Comparison of ENCODE assay signal across 7 mouse cellular contexts in genomic region chr5:137308356-137308755, GRCm38 (mm10). TPM values are rescaled to one million over a fixed set of nuclear protein-coding genes. Genes with fewer than 3 reads are reported as not detected.
DNase-seq lines count a peak whose midpoint lies in the region; ATAC-seq and TF ChIP-seq lines count a peak whose summit lies in the region.

No protein-coding gene starts in this region.

- no peaks in the 10 kb centered on the region for H3K27me3 ChIP-seq in lung, postnatal 0 days (replicated peaks; ENCODE audit: insufficient read depth, low read length)
- no peaks in the 10 kb centered on the region for H3K27me3 ChIP-seq in forebrain, embryonic 11.5 days (ENCODE audit: control insufficient read depth, insufficient read depth, low read length)
- H3K27me3 ChIP-seq in limb, embryonic 15.5 days: no peaks in the 10 kb centered on the region

- H3K27ac ChIP-seq in lung, postnatal 0 days (ENCODE audit: low read length): peak overlapping the region; percentile 96; the same call in 1 of the 2 replicates
- H3K27ac ChIP-seq in forebrain, embryonic 11.5 days (ENCODE audit: low read depth, low read length): no peak overlapping the region; the same call in 1 of the 2 replicates
- peak overlapping the region; percentile 95 for H3K27ac ChIP-seq in limb, embryonic 15.5 days

- ATAC-seq in lung, postnatal 0 days: no peak
- no peak for ATAC-seq in forebrain, embryonic 11.5 days (replicated peaks; ENCODE audit: low FRiP score)
- no peak for ATAC-seq in limb, embryonic 15.5 days (ENCODE audit: insufficient number of reproducible peaks, low FRiP score, low TSS enrichment, low read depth)

- peak overlapping the region; percentile 92; the same call in 1 of the 2 replicates for H3K9ac ChIP-seq in lung, postnatal 0 days (replicated peaks; ENCODE audit: low read depth)
- H3K9ac ChIP-seq in forebrain, embryonic 11.5 days (ENCODE audit: low read length): peak overlapping the region; percentile 70; the same call in 1 of the 2 replicates
- no peak overlapping the region for H3K9ac ChIP-seq in limb, embryonic 15.5 days

- H3K4me2 ChIP-seq in lung, postnatal 0 days (replicated peaks; ENCODE audit: low read depth, low read length): no peak overlapping the region
- peak overlapping the region; percentile 78; the same call in 1 of the 2 replicates for H3K4me2 ChIP-seq in forebrain, embryonic 11.5 days (ENCODE audit: low read depth, low read length, severe bottlenecking)
- peak overlapping the region; percentile 61 for H3K4me2 ChIP-seq in limb, embryonic 15.5 days

- intact Hi-C loops in left cerebral cortex, postnatal 25 days (cut with DNase I): no loop called here

- no peak for TF ChIP-seq EP300 in lung, postnatal 0 days (IDR thresholded peaks at IDR 0.05)

- peaks cover 14% of the 10 kb centered on the region; the same call in 1 of the 2 replicates for H3K36me3 ChIP-seq in lung, postnatal 0 days (ENCODE audit: insufficient read depth, low read length)
- H3K36me3 ChIP-seq in forebrain, embryonic 11.5 days (ENCODE audit: control insufficient read depth, insufficient read depth, low read length): peaks cover 17% of the 10 kb centered on the region
- H3K36me3 ChIP-seq in limb, embryonic 15.5 days: peaks cover 51% of the 10 kb centered on the region

- H3K9me3 ChIP-seq in lung, postnatal 0 days (ENCODE audit: low read length): no peaks in the 10 kb centered on the region
- no peaks in the 10 kb centered on the region for H3K9me3 ChIP-seq in forebrain, embryonic 11.5 days (ENCODE audit: control insufficient read depth, low read length)
- no peaks in the 10 kb centered on the region for H3K9me3 ChIP-seq in limb, embryonic 15.5 days

- no peak overlapping the region for H3K4me3 ChIP-seq in lung, postnatal 0 days (ENCODE audit: low read depth, low read length)
- H3K4me3 ChIP-seq in forebrain, embryonic 11.5 days (ENCODE audit: low read depth, low read length): peak overlapping the region; percentile 93
- H3K4me3 ChIP-seq in limb, embryonic 15.5 days: peak overlapping the region; percentile 90; the same call in 1 of the 2 replicates

- DNase-seq in lung, postnatal 0 days (ENCODE audit: low spot score): no peak
- no peak for DNase-seq in lung, postnatal 14 days
- DNase-seq in forebrain, embryonic 11.5 days (ENCODE audit: low spot score): no peak
- no peak for DNase-seq in urinary bladder, adult 18-20 months (ENCODE audit: low spot score in 2 of 2)
- no peak for DNase-seq in left cerebral cortex, postnatal 25 days (ENCODE audit: low spot score in 2 of 2)
- no peak for DNase-seq in B cell, adult 2 months

- H3K4me1 ChIP-seq in lung, postnatal 0 days (ENCODE audit: insufficient read depth, low read depth, low read length): peaks cover 16% of the 10 kb centered on the region; the same call in 1 of the 2 replicates
- H3K4me1 ChIP-seq in forebrain, embryonic 11.5 days (replicated peaks; ENCODE audit: control insufficient read depth, insufficient read depth, low read length): peaks cover 15% of the 10 kb centered on the region
- H3K4me1 ChIP-seq in limb, embryonic 15.5 days: peaks cover 55% of the 10 kb centered on the region

- peak; percentile 23 for TF ChIP-seq CTCF in lung, postnatal 0 days (IDR thresholded peaks at IDR 0.05)

- 96% methylated on average over 4 of the region's 4 CpGs for WGBS in lung, postnatal 0 days
- WGBS in forebrain, embryonic 11.5 days: 96% methylated on average over 4 of the region's 4 CpGs
- 90% methylated on average over 4 of the region's 4 CpGs for WGBS in limb, embryonic 15.5 days

RNA-seq across cellular contexts. Expression of gene Srrt, which starts 0.9 kb away (rescaled TPM):
- 30.9 and 32.7 TPM in 2 replicates for polyA plus RNA-seq in lung, postnatal 0 days (2015; fragmentation: Nextera tagmentation; extraction: Ambion mirVana)
- polyA plus RNA-seq in forebrain, embryonic 11.5 days (2014; fragmentation: Nextera tagmentation; extraction: Ambion mirVana): 190 TPM in 2 replicates
- 113 and 117 TPM in 2 replicates for polyA plus RNA-seq in limb, embryonic 15.5 days (2015; fragmentation: Nextera tagmentation; extraction: Ambion mirVana)
- total RNA-seq in left cerebral cortex, postnatal 25 days (2021): 100 to 1,000 TPM; 176 to 178 TPM

RNA-seq across cellular contexts. Expression of gene Trip6, which starts 5.8 kb away (rescaled TPM):
- 45.8 and 50.1 TPM in 2 replicates for polyA plus RNA-seq in lung, postnatal 0 days (2015; fragmentation: Nextera tagmentation; extraction: Ambion mirVana)
- polyA plus RNA-seq in forebrain, embryonic 11.5 days (2014; fragmentation: Nextera tagmentation; extraction: Ambion mirVana): 50.1 and 56.7 TPM in 2 replicates
- polyA plus RNA-seq in limb, embryonic 15.5 days (2015; fragmentation: Nextera tagmentation; extraction: Ambion mirVana): 109 and 110 TPM in 2 replicates
- 1 to 10 TPM; 4.3 to 5.9 TPM for total RNA-seq in left cerebral cortex, postnatal 25 days (2021)

RNA-seq across cellular contexts. Expression of gene Ufsp1, which starts 13.9 kb away (rescaled TPM):
- 4.7 and 7.2 TPM in 2 replicates for polyA plus RNA-seq in lung, postnatal 0 days (2015; fragmentation: Nextera tagmentation; extraction: Ambion mirVana)
- 6.8 and 8.0 TPM in 2 replicates for polyA plus RNA-seq in forebrain, embryonic 11.5 days (2014; fragmentation: Nextera tagmentation; extraction: Ambion mirVana)
- polyA plus RNA-seq in limb, embryonic 15.5 days (2015; fragmentation: Nextera tagmentation; extraction: Ambion mirVana): 6.7 and 11.3 TPM in 2 replicates
- 10 to 100 TPM in 1 of 2 experiments, 1 to 10 TPM in 1; 9.8 to 13.3 TPM for total RNA-seq in left cerebral cortex, postnatal 25 days (2021)

RNA-seq across cellular contexts. Expression of gene Ache, which starts 21.0 kb away (rescaled TPM):
- polyA plus RNA-seq in lung, postnatal 0 days (2015; fragmentation: Nextera tagmentation; extraction: Ambion mirVana): 0.92 and 1.2 TPM in 2 replicates
- polyA plus RNA-seq in forebrain, embryonic 11.5 days (2014; fragmentation: Nextera tagmentation; extraction: Ambion mirVana): 3.0 and 3.7 TPM in 2 replicates
- polyA plus RNA-seq in limb, embryonic 15.5 days (2015; fragmentation: Nextera tagmentation; extraction: Ambion mirVana): 11.3 and 25.3 TPM in 2 replicates
- total RNA-seq in left cerebral cortex, postnatal 25 days (2021): 10 to 100 TPM; 54.9 to 63.3 TPM

RNA-seq across cellular contexts. Expression of gene Slc12a9, which starts 25.0 kb away (rescaled TPM):
- 8.2 TPM in 2 replicates for polyA plus RNA-seq in lung, postnatal 0 days (2015; fragmentation: Nextera tagmentation; extraction: Ambion mirVana)
- 9.9 and 10.5 TPM in 2 replicates for polyA plus RNA-seq in forebrain, embryonic 11.5 days (2014; fragmentation: Nextera tagmentation; extraction: Ambion mirVana)
- 13.9 and 14.4 TPM in 2 replicates for polyA plus RNA-seq in limb, embryonic 15.5 days (2015; fragmentation: Nextera tagmentation; extraction: Ambion mirVana)
- 10 to 100 TPM; 21.3 to 23.2 TPM for total RNA-seq in left cerebral cortex, postnatal 25 days (2021)
